Mouse (Mus musculus) lung, postnatal 0 days (tissue): ENCODE data around the gene Stat6. TPM values are rescaled to one million over a fixed set of nuclear protein-coding genes. Genes with fewer than 3 reads are reported as not detected.
A peak's percentile ranks its signal among the peaks of the same experiment; 100 is the strongest.

ENCODE experiments used
- ATAC-seq: fragments of 200-750 bp; cut with Nextera tagmentation; 2 replicates; pipeline ENCODE4 v1.8.0; 2017; ENCODE audit warnings: moderate library complexity
- DNase-seq: peaks from one replicate; pipeline ENCODE4 v3.0.0-alpha.2; 2016; ENCODE audit warnings: low spot score
- H3K27ac ChIP-seq: fragments of 300-500 bp; sonication (generic); 2 replicates; pipeline ENCODE4 v1.5.1; 2014; ENCODE audit warnings: antibody characterized with exemption, mild to moderate bottlenecking, low read length, mixed read lengths
- H3K27me3 ChIP-seq: fragments of 300-500 bp; sonication (generic); replicated peaks from 2 replicates; pipeline ENCODE4 v1.6.1; 2014; ENCODE audit warnings: low read length, mixed read lengths; ENCODE audit not compliant: insufficient read depth
- H3K36me3 ChIP-seq: fragments of 300-500 bp; sonication (generic); 2 replicates; pipeline ENCODE4 v1.6.1; 2014; ENCODE audit warnings: low read length, mixed read lengths; ENCODE audit not compliant: insufficient read depth
- H3K4me1 ChIP-seq: fragments of 300-500 bp; sonication (generic); 2 replicates; pipeline ENCODE4 v1.6.1; 2014; ENCODE audit warnings: antibody characterized with exemption, low read depth, low read length, mixed read lengths; ENCODE audit not compliant: insufficient read depth
- H3K4me2 ChIP-seq: fragments of 300-500 bp; sonication (generic); replicated peaks from 2 replicates; pipeline ENCODE4 v1.6.1; 2014; ENCODE audit warnings: low read depth, mild to moderate bottlenecking, low read length, moderate library complexity, mixed read lengths
- H3K4me3 ChIP-seq: fragments of 300-500 bp; sonication (generic); 2 replicates; pipeline ENCODE4 v1.5.1; 2014; ENCODE audit warnings: low read depth, low read length
- H3K9ac ChIP-seq: fragments of 300-500 bp; sonication (generic); replicated peaks from 2 replicates; pipeline ENCODE4 v1.6.1; 2014; ENCODE audit warnings: low read depth, mild to moderate bottlenecking
- H3K9me3 ChIP-seq: fragments of 300-500 bp; sonication (generic); 2 replicates; pipeline ENCODE4 v1.6.1; 2016; ENCODE audit warnings: low read length, mixed read lengths
- CTCF ChIP-seq: IDR thresholded peaks from 2 replicates; pipeline ENCODE4 v1.5.1; 2016; ENCODE audit warnings: antibody characterized with exemption, mild to moderate bottlenecking
- EP300 ChIP-seq: IDR thresholded peaks from 2 replicates; pipeline ENCODE4 v1.6.1; 2016; ENCODE audit warnings: antibody characterized with exemption, mild to moderate bottlenecking, control low read depth
- WGBS: fragments of 180-500 bp; shearing (Covaris S2); extraction: QIAGEN DNeasy Blood & Tissue Kit; methylation state at CpG from one replicate; pipeline ENCODE4 v1.1.7; 2014; 5-methylcytosine and 5-hydroxymethylcytosine counted together
- polyA plus RNA-seq: library from polyadenylated mRNA; unstranded; fragments of >200 nt; fragmentation: Nextera tagmentation; extraction: Ambion mirVana; gene quantifications from 2 replicates; pipeline ENCODE4 v1.2.1, GENCODE M21; 2015

Stat6 gene
- polyA plus RNA-seq, 1 experiment from 2014 or later, result 39.1 TPM

- TF ChIP-seq CTCF (no peak), EP300 (no peak)
- Histone ChIP-seq H3K4me2 (no peak overlapping the region), H3K27me3 (no peaks in the 10 kb centered on the region), H3K4me3 (no peak overlapping the region), H3K36me3 (no peaks in the 10 kb centered on the region), H3K9ac (no peak overlapping the region), H3K4me1 (peaks cover 7% of the 10 kb centered on the region; the same call in 1 of the 2 replicates), H3K9me3 (no peaks in the 10 kb centered on the region), H3K27ac (no peak overlapping the region)
- 90% methylated on average over 6 of the region's 6 CpGs for WGBS
- ATAC-seq (no peak), DNase-seq (no peak)
Measured at GRCm38 (mm10) chr10:127674046-127674655, 31.4 kb downstream of the Stat6 start.

- H3K4me1 ChIP-seq, result peaks cover 5% of the 10 kb centered on the region; the same call in 1 of the 2 replicates
- peak overlapping the region; percentile 59 for H3K27ac ChIP-seq
- no peak for TF ChIP-seq EP300
- peak; percentile 100 for TF ChIP-seq CTCF
- DNase-seq (peak; percentile 98), ATAC-seq (peak; percentile 58)
- H3K9me3 ChIP-seq, result no peaks in the 10 kb centered on the region
- no peaks in the 10 kb centered on the region for H3K27me3 ChIP-seq
- WGBS, result 77% methylated on average over 8 of the region's 8 CpGs
- H3K4me2 ChIP-seq, result 0 out of 2 replicates have a peak overlapping the region, but pooled peaks have one; percentile 3
- H3K9ac ChIP-seq, result no peak overlapping the region
- H3K36me3 ChIP-seq, result no peaks in the 10 kb centered on the region
- H3K4me3 ChIP-seq, result no peak overlapping the region
Measured at GRCm38 (mm10) chr10:127674794-127675522, 32.2 kb downstream of the Stat6 start.

- no peak for DNase-seq
- Histone ChIP-seq H3K4me3 (peak overlapping the region; percentile 72; the same call in 1 of the 2 replicates), H3K4me1 (peaks cover 5% of the 10 kb centered on the region; the same call in 1 of the 2 replicates), H3K27me3 (no peaks in the 10 kb centered on the region), H3K4me2 (peak overlapping the region; percentile 43; the same call in 1 of the 2 replicates), H3K9me3 (no peaks in the 10 kb centered on the region), H3K27ac (peak overlapping the region; percentile 28), H3K36me3 (no peaks in the 10 kb centered on the region), H3K9ac (0 out of 2 replicates have a peak overlapping the region, but pooled peaks have one; percentile 1)
- 41% methylated on average over 5 of the region's 5 CpGs for WGBS
- TF ChIP-seq CTCF, result no peak
- TF ChIP-seq EP300, result no peak
- ATAC-seq, result no peak
Measured at GRCm38 (mm10) chr10:127675859-127676398, 33.1 kb downstream of the Stat6 start.

- Histone ChIP-seq H3K27ac (peak overlapping the region; percentile 69), H3K4me2 (peak overlapping the region; percentile 95), H3K9ac (peak overlapping the region; percentile 41), H3K27me3 (no peaks in the 10 kb centered on the region), H3K4me3 (peak overlapping the region; percentile 72), H3K9me3 (no peaks in the 10 kb centered on the region), H3K36me3 (no peaks in the 10 kb centered on the region), H3K4me1 (peaks cover 5% of the 10 kb centered on the region; the same call in 1 of the 2 replicates)
- TF ChIP-seq CTCF (no peak), EP300 (peak; percentile 46; the same call in 1 of the 2 replicates)
- ATAC-seq (peak; percentile 96), DNase-seq (peak; percentile 99)
- WGBS, result 1% methylated on average over 54 of the region's 71 CpGs
Measured at GRCm38 (mm10) chr10:127676691-127677548, 34.1 kb downstream of the Stat6 start.

- no peaks in the 10 kb centered on the region for H3K9me3 ChIP-seq
- peak overlapping the region; percentile 41 for H3K9ac ChIP-seq
- H3K4me2 ChIP-seq, result peak overlapping the region; percentile 95
- peaks cover 5% of the 10 kb centered on the region; the same call in 1 of the 2 replicates for H3K4me1 ChIP-seq
- H3K27me3 ChIP-seq, result no peaks in the 10 kb centered on the region
- TF ChIP-seq CTCF (peak; percentile 97), EP300 (peak; percentile 13; the same call in 1 of the 2 replicates)
- DNase-seq (peak; percentile 95), ATAC-seq (peak; percentile 19; the same call in 1 of the 2 replicates)
- WGBS, result 5% methylated on average over 14 of the region's 14 CpGs
- no peak overlapping the region for H3K27ac ChIP-seq
- no peaks in the 10 kb centered on the region for H3K36me3 ChIP-seq
- peak overlapping the region; percentile 72 for H3K4me3 ChIP-seq
Measured at GRCm38 (mm10) chr10:127677591-127678336, 35.0 kb downstream of the Stat6 start.
